Mouse (Mus musculus) right cerebral cortex, postnatal 10 days (tissue): Measurements from ENCODE around the gene Hnrnpab.

ENCODE experiments used
- DNase-seq, 2 experiments: peaks; one replicate each; pipeline ENCODE4 v3.0.0; 2021; ENCODE audit warnings: low spot score in 2 of 2

The Hnrnpab gene

GRCm38 (mm10) chr11:51605602-51606446, 823 bp downstream of the Hnrnpab start:
- peak; percentile 88 for DNase-seq

DNA sequence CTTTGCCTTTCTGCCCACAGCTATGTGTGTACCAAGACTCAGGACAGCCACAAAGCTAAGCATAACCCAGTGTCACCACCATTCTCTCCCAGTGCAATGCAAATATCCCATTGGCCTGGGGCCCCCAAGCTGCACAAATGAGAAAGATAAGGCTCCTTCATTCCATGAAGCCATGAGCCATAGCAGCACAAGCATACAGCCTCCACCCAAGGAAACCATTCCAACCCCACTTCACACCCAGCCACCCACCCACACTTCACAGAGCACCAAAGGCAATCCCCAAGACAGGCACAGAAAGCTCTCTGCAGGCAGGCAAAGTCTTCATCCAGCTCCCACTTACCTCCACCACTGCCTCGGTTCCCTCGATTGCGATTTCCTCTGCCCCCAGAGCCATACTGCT, 4.4 kb downstream of the Hnrnpab start:
- no peak for DNase-seq

- DNase-seq = no peak
Measured at GRCm38 (mm10) chr11:51597553-51597952, 9.1 kb downstream of the Hnrnpab start.

- no peak for DNase-seq
Measured at GRCm38 (mm10) chr11:51595459-51596083, 11.1 kb downstream of the Hnrnpab start.

- no peak for DNase-seq
Measured at GRCm38 (mm10) chr11:51594715-51595350, 11.8 kb downstream of the Hnrnpab start.

GRCm38 (mm10) chr11:51593849-51594248, 12.8 kb downstream of the Hnrnpab start:
- no peak for DNase-seq

- DNase-seq = no peak
Measured at GRCm38 (mm10) chr11:51593368-51593767, 13.3 kb downstream of the Hnrnpab start.

- no peak for DNase-seq
Measured at GRCm38 (mm10) chr11:51591915-51592314, 14.7 kb downstream of the Hnrnpab start.

GRCm38 (mm10) chr11:51591168-51591567, 15.5 kb downstream of the Hnrnpab start:
- DNase-seq = peak in 1 of 2 experiments; percentile 39

DNA sequence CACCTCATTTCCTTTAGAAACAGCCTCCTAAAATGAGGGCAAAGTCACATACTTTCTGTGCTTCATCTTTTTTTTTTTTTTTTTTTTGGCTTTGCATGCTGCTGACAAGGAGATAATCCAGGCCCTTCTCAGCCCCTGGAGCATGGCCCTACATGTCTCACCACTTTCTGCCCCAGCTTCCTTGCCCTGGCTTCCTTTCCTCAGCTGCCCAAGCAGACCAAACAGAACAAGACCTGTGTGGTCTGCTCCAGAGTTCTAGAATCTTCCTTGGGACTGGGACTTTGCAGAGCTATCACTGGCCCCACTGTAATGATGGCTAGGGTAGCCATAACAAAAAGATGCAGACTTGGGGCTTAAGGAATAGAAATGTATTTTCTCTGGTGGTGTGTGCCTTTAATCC, 16.6 kb downstream of the Hnrnpab start:
- DNase-seq = no peak

GRCm38 (mm10) chr11:51588833-51589232, 17.8 kb downstream of the Hnrnpab start:
- DNase-seq = no peak

GRCm38 (mm10) chr11:51587059-51587458, 19.6 kb downstream of the Hnrnpab start:
- DNase-seq = no peak

DNA sequence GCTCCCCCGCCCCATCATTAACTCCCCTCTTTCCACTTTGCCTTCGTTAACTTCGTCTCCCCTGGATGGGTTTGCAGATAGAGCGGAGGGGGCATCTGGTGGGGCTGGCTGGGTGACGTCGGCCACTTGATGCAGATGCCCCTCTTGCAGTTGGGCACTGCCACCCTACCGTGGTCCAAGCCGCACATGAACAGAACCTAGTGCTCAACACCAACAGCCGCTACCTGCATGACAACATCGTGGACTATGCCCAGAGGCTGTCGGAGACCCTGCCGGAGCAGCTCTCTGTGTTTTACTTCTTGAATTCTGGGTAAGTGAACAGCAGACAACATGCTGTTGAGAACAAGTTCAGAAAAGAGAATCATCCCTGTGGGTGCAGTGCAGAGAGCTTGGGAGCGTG, 20.2 kb downstream of the Hnrnpab start:
- DNase-seq = peak in 1 of 2 experiments; percentile 32

GRCm38 (mm10) chr11:51585608-51586252, 20.9 kb downstream of the Hnrnpab start:
- DNase-seq = peak in 1 of 2 experiments; percentile 34

GRCm38 (mm10) chr11:51584431-51585248, 22.0 kb downstream of the Hnrnpab start, which contains the start of gene Phykpl:
TSS of gene Phykpl (plus strand) at chr11:51584757.
- DNase-seq = peak; percentile 95 to 96

DNA sequence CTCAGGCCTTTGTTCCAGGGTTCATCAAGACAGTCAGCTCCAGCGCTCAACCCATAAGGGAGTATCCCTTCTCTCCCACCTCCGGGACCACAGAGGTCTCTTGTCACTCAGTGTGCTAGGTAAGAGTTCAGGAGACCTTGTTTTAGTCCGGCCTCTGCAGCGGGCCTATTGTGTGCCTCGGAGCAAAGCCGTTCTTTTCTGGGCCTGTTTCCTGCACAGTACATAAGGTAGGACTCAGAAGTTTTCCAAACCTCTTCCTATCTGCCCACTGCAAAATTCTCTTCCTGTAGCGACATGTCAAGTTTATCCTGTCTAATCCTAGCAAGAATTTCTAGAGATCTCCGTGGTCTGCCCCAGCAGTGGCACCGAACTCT, 22.6 kb downstream of the Hnrnpab start:
- peak in 1 of 2 experiments; percentile 41 for DNase-seq

DNA sequence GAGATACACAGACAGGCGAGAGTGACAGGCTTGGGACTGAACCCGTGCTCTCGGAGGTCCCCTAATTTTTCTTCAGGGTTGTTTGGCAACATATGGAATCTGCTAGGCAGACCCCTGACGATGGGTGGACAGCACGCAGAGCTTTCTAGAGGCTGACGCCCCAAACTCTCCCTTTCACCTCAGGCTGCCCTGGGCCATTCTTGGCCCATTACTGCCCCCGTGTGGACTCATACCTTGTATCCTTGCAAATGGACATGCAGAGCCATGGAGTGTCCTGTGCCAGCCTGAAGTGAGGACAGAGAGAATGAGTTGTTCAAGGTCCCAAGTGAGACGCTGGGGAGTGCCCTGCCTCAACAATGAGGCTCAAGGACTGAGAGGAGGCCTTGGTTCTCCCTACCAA, 23.9 kb downstream of the Hnrnpab start:
- peak; percentile 48 to 69 for DNase-seq

DNA sequence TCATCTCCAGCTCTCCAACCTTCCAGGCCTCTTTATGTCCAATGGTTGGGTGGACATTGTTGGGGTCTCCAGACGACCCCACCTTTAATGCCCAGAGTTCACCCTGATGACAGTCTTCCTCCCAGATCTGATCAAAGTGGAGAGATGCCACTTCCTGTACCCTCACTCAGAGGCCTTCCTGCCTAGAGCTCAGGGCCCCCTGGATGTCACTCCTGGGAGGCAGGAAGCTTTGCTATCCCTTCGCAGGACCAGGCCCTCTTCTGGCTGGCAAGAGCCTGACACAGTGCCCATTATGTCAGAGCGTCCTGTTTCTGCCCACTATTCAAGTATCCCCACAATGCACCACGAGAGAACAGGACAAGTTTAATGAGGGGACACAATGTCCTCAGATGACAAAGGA, 27.6 kb downstream of the Hnrnpab start:
- DNase-seq = no peak

DNA sequence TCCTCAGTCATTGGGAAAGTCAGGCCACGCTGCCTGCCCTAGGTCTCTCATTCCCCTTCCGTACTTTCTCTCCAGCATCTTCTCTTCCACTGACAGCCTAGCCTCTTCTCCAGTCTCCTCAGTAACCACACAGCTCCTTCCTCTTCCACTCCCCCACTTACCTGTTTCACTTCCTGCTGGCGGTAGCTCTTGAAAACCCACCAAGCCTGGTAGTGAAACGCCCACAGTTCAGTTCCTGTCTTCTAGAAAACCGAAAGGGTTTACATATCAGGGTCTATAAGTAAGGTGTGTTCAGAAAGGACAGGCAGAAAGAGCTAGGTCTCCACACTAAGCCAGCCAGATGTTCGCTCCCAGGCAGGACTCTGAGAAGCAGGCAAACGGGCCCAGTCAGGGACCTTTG, 29.1 kb downstream of the Hnrnpab start:
- no peak for DNase-seq

GRCm38 (mm10) chr11:51576454-51576853, 30.2 kb downstream of the Hnrnpab start:
- DNase-seq = peak; percentile 45 to 50

- no peak for DNase-seq
Measured at GRCm38 (mm10) chr11:51568801-51569200, 37.8 kb downstream of the Hnrnpab start.
